ENCODE assay signal across 12 mouse cellular contexts in genomic region chr3:121433359-121433758, GRCm38 (mm10). TPM values are rescaled to one million over a fixed set of nuclear protein-coding genes. Genes with fewer than 3 reads are reported as not detected.
A peak's percentile ranks its signal among the peaks of the same experiment; 100 is the strongest.
DNase-seq lines count a peak whose midpoint lies in the region; ATAC-seq and TF ChIP-seq lines count a peak whose summit lies in the region.
"Had no signal": no experiment of that assay in that cellular context is flagged by ENCODE, and none has a peak within 500 bp of the region (broad histone marks: within the 10 kb centered on the region; RNA-seq: fewer than 3 reads in every experiment).

No protein-coding gene starts in this region.

- no peak for TF ChIP-seq EP300 in liver, embryonic 14.5 days (IDR thresholded peaks at IDR 0.05; ENCODE audit: low read depth)

- H3K4me1 ChIP-seq in kidney, embryonic 16.5 days (ENCODE audit: insufficient read depth, low read length), result peaks cover 65% of the 10 kb centered on the region
- H3K4me1 ChIP-seq in embryonic facial prominence, embryonic 12.5 days, result peaks cover 77% of the 10 kb centered on the region
- peaks cover 19 to 45% of the 10 kb centered on the region in 2 experiments for H3K4me1 ChIP-seq in liver, embryonic 14.5 days (replicated peaks; ENCODE audit: control insufficient read depth in 2 of 2, insufficient read depth in 2 of 2, low read length in 1 of 2)

- intact Hi-C loops in heart, postnatal 10 days (cut with DNase I), result no loop called here

- DNase-seq in heart, adult 11 months, result peak; percentile 41
- DNase-seq in heart, postnatal 10 days, result no peak
- no peak for DNase-seq in kidney, adult 8-10 months
- DNase-seq in liver, embryonic 14.5 days (ENCODE audit: low read depth in 3 of 3, low spot score in 3 of 3), result no peak
- DNase-seq in urinary bladder, postnatal 25 days (ENCODE audit: low spot score), result no peak
- DNase-seq in layer of hippocampus, postnatal 36 days, result no peak
- DNase-seq: B cell, adult 2 months; cerebellum, postnatal 14 days; forebrain, postnatal 0 days; lung, adult 18-20 months had no signal

- no peak for ATAC-seq in kidney, embryonic 16.5 days (ENCODE audit: low FRiP score, low TSS enrichment)
- no peak for ATAC-seq in embryonic facial prominence, embryonic 12.5 days (ENCODE audit: insufficient number of reproducible peaks, insufficient read depth, low FRiP score, low TSS enrichment)
- peak; percentile 60; the same call in 1 of the 2 replicates for ATAC-seq in liver, embryonic 14.5 days (ENCODE audit: insufficient read depth)

- H3K36me3 ChIP-seq in kidney, embryonic 16.5 days (ENCODE audit: insufficient read depth, low read length), result peaks cover 3% of the 10 kb centered on the region; the same call in 1 of the 2 replicates
- H3K36me3 ChIP-seq in embryonic facial prominence, embryonic 12.5 days, result peaks cover 17% of the 10 kb centered on the region; the same call in 1 of the 2 replicates
- no peaks in the 10 kb centered on the region for H3K36me3 ChIP-seq in liver, embryonic 14.5 days (replicated peaks; ENCODE audit: control insufficient read depth, insufficient read depth, low read depth)

- H3K4me2 ChIP-seq in kidney, embryonic 16.5 days (replicated peaks; ENCODE audit: low read depth, low read length), result no peak overlapping the region
- H3K4me2 ChIP-seq in embryonic facial prominence, embryonic 12.5 days (replicated peaks), result peak overlapping the region; percentile 43
- H3K4me2 ChIP-seq in liver, embryonic 14.5 days (ENCODE audit: low read depth), result peak overlapping the region; percentile 21

- H3K27me3 ChIP-seq in kidney, embryonic 16.5 days (ENCODE audit: insufficient read depth, low read length), result no peaks in the 10 kb centered on the region
- no peaks in the 10 kb centered on the region for H3K27me3 ChIP-seq in embryonic facial prominence, embryonic 12.5 days
- H3K27me3 ChIP-seq in liver, embryonic 14.5 days (ENCODE audit: control insufficient read depth, insufficient read depth, low read length), result no peaks in the 10 kb centered on the region

- no peak overlapping the region for H3K4me3 ChIP-seq in kidney, embryonic 16.5 days (ENCODE audit: low read length)
- no peak overlapping the region for H3K4me3 ChIP-seq in embryonic facial prominence, embryonic 12.5 days
- no peak overlapping the region for H3K4me3 ChIP-seq in liver, embryonic 14.5 days (ENCODE audit: insufficient read depth in 1 of 2, low read depth in 2 of 2, low read length in 2 of 2)

- H3K27ac ChIP-seq in kidney, embryonic 16.5 days (ENCODE audit: low read length), result peak overlapping the region; percentile 78
- H3K27ac ChIP-seq in embryonic facial prominence, embryonic 12.5 days, result peak overlapping the region; percentile 98
- H3K27ac ChIP-seq in liver, embryonic 14.5 days, result peak overlapping the region; percentile 3

- no peaks in the 10 kb centered on the region for H3K9me3 ChIP-seq in kidney, embryonic 16.5 days (ENCODE audit: low read length)
- no peaks in the 10 kb centered on the region for H3K9me3 ChIP-seq in embryonic facial prominence, embryonic 12.5 days
- H3K9me3 ChIP-seq in liver, embryonic 14.5 days (ENCODE audit: control insufficient read depth, low read length), result no peaks in the 10 kb centered on the region

- WGBS in kidney, embryonic 16.5 days, result 78% methylated on average over 6 of the region's 6 CpGs
- WGBS in embryonic facial prominence, embryonic 12.5 days, result 54% methylated on average over 6 of the region's 6 CpGs
- WGBS in liver, embryonic 14.5 days (ENCODE audit: insufficient replicate concordance), result 25% methylated on average over 6 of the region's 6 CpGs

- H3K9ac ChIP-seq in kidney, embryonic 16.5 days (replicated peaks; ENCODE audit: low read length), result no peak overlapping the region
- H3K9ac ChIP-seq in embryonic facial prominence, embryonic 12.5 days, result no peak overlapping the region
- H3K9ac ChIP-seq in liver, embryonic 14.5 days (replicated peaks), result no peak overlapping the region
- H3K9ac ChIP-seq: forebrain, postnatal 0 days had no signal

- TF ChIP-seq CTCF in liver, embryonic 14.5 days (IDR thresholded peaks at IDR 0.05; ENCODE audit: low read depth), result no peak

RNA-seq across cellular contexts. Expression of gene Cnn3, which starts 7.1 kb away (rescaled TPM):
- total RNA-seq in heart, postnatal 10 days (2021), result 100 to 1,000 TPM; 115 to 117 TPM
- 620 and 668 TPM in 2 replicates for polyA plus RNA-seq in kidney, embryonic 16.5 days (2015; fragmentation: Nextera tagmentation; extraction: Ambion mirVana)
- 896 and 941 TPM in 2 replicates for polyA plus RNA-seq in embryonic facial prominence, embryonic 12.5 days (2016; fragmentation: Nextera tagmentation; extraction: Ambion mirVana)
- polyA plus RNA-seq in liver, embryonic 14.5 days (2012; rRNA removed), result 52.9 and 62.7 TPM in 2 replicates
- 82.7 and 90.1 TPM in 2 replicates for polyA plus RNA-seq in liver, embryonic 14.5 days (2014; fragmentation: Nextera tagmentation; extraction: Ambion mirVana)
- 100 to 1,000 TPM in 1 of 2 experiments, 10 to 100 TPM in 1; 98.4 to 111 TPM for total RNA-seq in layer of hippocampus, postnatal 36 days (2021)

Comparison
In these comparisons a context has a peak if more than half of its experiments do, and no peak if none do; other contexts are left out.
1. H3K27ac ChIP-seq: peak in every context shown above with its lines; median percentile 98 in embryonic facial prominence, embryonic 12.5 days; 78 in kidney, embryonic 16.5 days; 3 in liver, embryonic 14.5 days.